Mouse (Mus musculus): ENCODE data around the gene Gng7. TPM values are rescaled to one million over a fixed set of nuclear protein-coding genes. Genes with fewer than 3 reads are reported as not detected.
A peak's percentile ranks its signal among the peaks of the same experiment; 100 is the strongest.
"Not testable (repeated sequence)": the region's sequence is repeated elsewhere in the genome, so short reads cannot be mapped to it uniquely, and the experiment has no call there.

Gene Gng7
- polyA plus RNA-seq (2014; fragmentation: Nextera tagmentation; extraction: Ambion mirVana): 8.0 and 9.2 TPM in 2 replicates

- H3K4me3 ChIP-seq (ENCODE audit: low read depth, low read length): peak within 1 kb of the TSS; percentile 33
- H3K9me3 ChIP-seq (ENCODE audit: control insufficient read depth, low read length): no peaks in the 10 kb centered on the region
- H3K9ac ChIP-seq (ENCODE audit: low read length): peak within 1 kb of the TSS; percentile 57
- no peak within 1 kb of the TSS for H3K27ac ChIP-seq (ENCODE audit: low read depth, low read length)
- H3K36me3 ChIP-seq (ENCODE audit: control insufficient read depth, insufficient read depth, low read length): no peaks in the 10 kb centered on the region
- DNase-seq (ENCODE audit: low spot score) (peak; percentile 99), ATAC-seq (replicated peaks; ENCODE audit: low FRiP score) (peak; percentile 96)
- H3K4me1 ChIP-seq (replicated peaks; ENCODE audit: control insufficient read depth, insufficient read depth, low read length): peaks cover 6% of the 10 kb centered on the region; the same call in 1 of the 2 replicates
- H3K27me3 ChIP-seq (ENCODE audit: control insufficient read depth, insufficient read depth, low read length): no peaks in the 10 kb centered on the region
- H3K4me2 ChIP-seq (ENCODE audit: low read depth, low read length, severe bottlenecking): peak within 1 kb of the TSS; percentile 65
- WGBS: 10% methylated on average over 31 of the region's 31 CpGs
Measured at GRCm38 (mm10) chr10:81014393-81015384, at the start of gene Gng7. TSS of gene Gng7 (minus strand) at chr10:81014945.

DNA sequence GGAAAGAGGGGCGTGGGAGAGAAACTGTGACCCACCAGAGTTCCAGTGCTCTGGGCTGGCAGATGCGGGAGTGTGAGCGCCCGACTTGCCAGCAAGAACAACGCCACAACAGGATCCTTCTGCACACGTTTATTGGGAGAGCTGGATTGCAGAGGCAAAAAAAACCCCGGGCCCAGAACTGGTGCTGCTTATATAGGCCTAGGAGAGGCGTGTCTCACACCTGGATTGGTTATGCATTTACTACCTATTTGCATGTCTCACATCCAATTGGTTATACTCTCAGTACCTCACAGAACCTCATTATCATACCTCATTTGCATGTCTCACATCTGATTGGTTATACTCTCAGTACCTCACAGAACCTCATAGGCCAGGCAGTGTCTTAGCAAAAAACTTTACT lies 49.8 kb upstream of the Gng7 start:
- not testable (repeated sequence) for H3K27ac ChIP-seq (ENCODE audit: low read depth, low read length); H3K27me3 ChIP-seq (ENCODE audit: control insufficient read depth, insufficient read depth, low read length); H3K4me1 ChIP-seq (replicated peaks; ENCODE audit: control insufficient read depth, insufficient read depth, low read length); H3K9me3 ChIP-seq (ENCODE audit: control insufficient read depth, low read length); H3K9ac ChIP-seq (ENCODE audit: low read length); ATAC-seq (replicated peaks; ENCODE audit: low FRiP score); H3K36me3 ChIP-seq (ENCODE audit: control insufficient read depth, insufficient read depth, low read length); H3K4me3 ChIP-seq (ENCODE audit: low read depth, low read length); H3K4me2 ChIP-seq (ENCODE audit: low read depth, low read length, severe bottlenecking); DNase-seq (ENCODE audit: low spot score)
- 92% methylated on average over 8 of the region's 8 CpGs for WGBS

- Histone ChIP-seq H3K9me3 (ENCODE audit: control insufficient read depth, low read length) (no peaks in the 10 kb centered on the region), H3K9ac (ENCODE audit: low read length) (no peak overlapping the region), H3K36me3 (ENCODE audit: control insufficient read depth, insufficient read depth, low read length) (no peaks in the 10 kb centered on the region), H3K27me3 (ENCODE audit: control insufficient read depth, insufficient read depth, low read length) (no peaks in the 10 kb centered on the region), H3K27ac (ENCODE audit: low read depth, low read length) (no peak overlapping the region), H3K4me3 (ENCODE audit: low read depth, low read length) (no peak overlapping the region), H3K4me2 (ENCODE audit: low read depth, low read length, severe bottlenecking) (no peak overlapping the region), H3K4me1 (replicated peaks; ENCODE audit: control insufficient read depth, insufficient read depth, low read length) (peaks cover 8% of the 10 kb centered on the region)
- ATAC-seq (replicated peaks; ENCODE audit: low FRiP score) (no peak), DNase-seq (ENCODE audit: low spot score) (no peak)
- 64% methylated on average over 4 of the region's 4 CpGs for WGBS
Measured at GRCm38 (mm10) chr10:81062710-81063109, 48.0 kb upstream of the Gng7 start.

- Histone ChIP-seq H3K36me3 (ENCODE audit: control insufficient read depth, insufficient read depth, low read length) (no peaks in the 10 kb centered on the region), H3K4me1 (replicated peaks; ENCODE audit: control insufficient read depth, insufficient read depth, low read length) (peaks cover 8% of the 10 kb centered on the region), H3K9ac (ENCODE audit: low read length) (peak within 1 kb of the TSS; percentile 75), H3K27ac (ENCODE audit: low read depth, low read length) (0 out of 2 replicates have a peak within 1 kb of the TSS, but pooled peaks have one; percentile 50), H3K4me3 (ENCODE audit: low read depth, low read length) (peak within 1 kb of the TSS; percentile 83), H3K9me3 (ENCODE audit: control insufficient read depth, low read length) (no peaks in the 10 kb centered on the region), H3K4me2 (ENCODE audit: low read depth, low read length, severe bottlenecking) (peak within 1 kb of the TSS; percentile 77), H3K27me3 (ENCODE audit: control insufficient read depth, insufficient read depth, low read length) (no peaks in the 10 kb centered on the region)
- WGBS: under 1% methylated on average over 48 of the region's 48 CpGs
- ATAC-seq (replicated peaks; ENCODE audit: low FRiP score): peak; percentile 96
- peak; percentile 98 for DNase-seq (ENCODE audit: low spot score)
Measured at GRCm38 (mm10) chr10:81059603-81060543, 45.1 kb upstream of the Gng7 start, which contains the start of gene Sgta. TSS of gene Sgta (minus strand) at chr10:81060181.

DNA sequence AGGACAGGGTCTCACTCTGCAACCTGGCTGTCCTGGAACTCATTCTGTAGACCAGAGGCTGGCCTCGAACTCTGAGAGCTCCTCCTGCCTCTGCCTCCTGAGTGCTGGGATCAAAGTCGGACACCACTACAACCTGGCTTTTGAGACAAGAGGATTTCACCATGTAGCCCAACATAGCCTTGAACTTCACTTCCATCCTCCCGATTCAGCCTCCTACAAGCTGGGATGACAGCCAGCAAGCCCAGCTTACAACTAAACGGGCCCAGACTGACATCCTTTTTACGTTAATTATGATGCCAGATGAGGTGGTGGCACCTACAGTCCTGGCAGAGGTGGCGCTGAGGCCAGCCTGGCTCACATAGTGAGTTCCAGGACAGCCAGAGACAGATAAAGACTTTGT lies 44.2 kb upstream of the Gng7 start:
- H3K27me3 ChIP-seq (ENCODE audit: control insufficient read depth, insufficient read depth, low read length): no peaks in the 10 kb centered on the region
- peak overlapping the region; percentile 77 for H3K4me2 ChIP-seq (ENCODE audit: low read depth, low read length, severe bottlenecking)
- H3K36me3 ChIP-seq (ENCODE audit: control insufficient read depth, insufficient read depth, low read length): no peaks in the 10 kb centered on the region
- ATAC-seq (replicated peaks; ENCODE audit: low FRiP score): no peak
- peak overlapping the region; percentile 83 for H3K4me3 ChIP-seq (ENCODE audit: low read depth, low read length)
- no peak for DNase-seq (ENCODE audit: low spot score)
- H3K9ac ChIP-seq (ENCODE audit: low read length): no peak overlapping the region; the same call in 1 of the 2 replicates
- H3K9me3 ChIP-seq (ENCODE audit: control insufficient read depth, low read length): no peaks in the 10 kb centered on the region
- no peak overlapping the region for H3K27ac ChIP-seq (ENCODE audit: low read depth, low read length)
- 91% methylated on average over 6 of the region's 6 CpGs for WGBS
- peaks cover 8% of the 10 kb centered on the region for H3K4me1 ChIP-seq (replicated peaks; ENCODE audit: control insufficient read depth, insufficient read depth, low read length)

DNA sequence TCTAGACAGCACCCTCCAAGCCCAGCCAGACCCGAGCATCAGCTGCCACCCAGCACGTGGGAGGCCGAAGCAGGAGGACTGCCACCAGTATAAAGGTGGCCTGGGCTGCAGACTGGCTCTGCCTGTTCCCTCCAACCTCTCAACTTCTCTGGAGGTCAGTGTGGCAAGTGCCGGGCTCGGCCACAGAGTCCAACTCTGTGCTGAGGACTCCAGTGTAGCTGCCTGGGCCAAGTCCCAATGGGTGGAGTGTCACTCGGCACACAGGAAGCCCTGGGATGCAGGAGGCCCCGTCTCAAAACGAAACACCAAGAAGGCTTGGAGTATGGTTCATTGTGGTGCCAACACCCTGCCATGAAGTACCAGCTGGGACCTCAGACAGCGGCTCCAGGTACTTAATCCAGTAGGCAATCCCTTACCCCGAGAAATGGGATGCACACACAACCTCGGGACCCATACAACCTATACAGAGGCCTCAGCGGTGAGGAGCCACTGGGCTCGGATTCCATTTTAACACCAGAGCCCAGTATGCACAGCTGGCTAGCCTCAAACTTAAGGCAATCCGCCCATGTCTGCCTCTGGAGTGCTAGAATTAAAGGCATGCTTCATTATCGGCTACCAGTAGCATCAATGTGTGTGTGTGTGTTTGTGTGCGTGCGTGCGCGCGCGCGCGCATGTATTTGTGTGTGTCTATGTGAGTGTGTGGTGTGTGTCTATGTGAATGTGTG lies 42.8 kb upstream of the Gng7 start:
- no peaks in the 10 kb centered on the region for H3K9me3 ChIP-seq (ENCODE audit: control insufficient read depth, low read length)
- DNase-seq (ENCODE audit: low spot score) (no peak), ATAC-seq (replicated peaks; ENCODE audit: low FRiP score) (no peak)
- H3K9ac ChIP-seq (ENCODE audit: low read length): no peak overlapping the region
- H3K36me3 ChIP-seq (ENCODE audit: control insufficient read depth, insufficient read depth, low read length): no peaks in the 10 kb centered on the region
- no peak overlapping the region for H3K27ac ChIP-seq (ENCODE audit: low read depth, low read length)
- H3K4me3 ChIP-seq (ENCODE audit: low read depth, low read length): no peak overlapping the region
- WGBS: 94% methylated on average over 23 of the region's 23 CpGs
- no peak overlapping the region for H3K4me2 ChIP-seq (ENCODE audit: low read depth, low read length, severe bottlenecking)
- H3K27me3 ChIP-seq (ENCODE audit: control insufficient read depth, insufficient read depth, low read length): no peaks in the 10 kb centered on the region
- H3K4me1 ChIP-seq (replicated peaks; ENCODE audit: control insufficient read depth, insufficient read depth, low read length): peaks cover 8% of the 10 kb centered on the region

DNA sequence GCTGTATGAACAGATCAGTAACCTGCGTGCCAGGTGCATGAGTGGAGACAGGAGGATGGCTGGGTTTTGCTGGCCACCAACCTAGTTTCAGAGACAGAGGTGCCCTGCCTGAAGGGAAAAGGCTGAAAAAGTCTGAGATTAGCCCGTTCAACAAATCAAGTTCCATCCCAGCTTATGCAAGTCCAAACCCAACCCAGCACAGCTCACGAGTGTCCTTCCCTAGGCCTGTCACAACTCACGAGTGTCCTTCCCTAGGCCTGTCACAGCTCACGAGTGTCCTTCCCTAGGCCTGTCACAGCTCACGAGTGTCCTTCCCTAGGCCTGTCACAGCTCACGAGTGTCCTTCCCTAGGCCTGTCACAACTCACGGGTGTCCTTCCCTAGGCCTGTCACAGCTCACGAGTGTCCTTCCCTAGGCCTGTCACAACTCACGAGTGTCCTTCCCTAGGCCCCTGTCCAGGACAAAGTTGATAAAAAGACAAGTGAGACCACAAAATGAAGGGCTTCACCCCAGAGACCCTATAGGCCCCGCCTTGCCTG lies 41.1 kb upstream of the Gng7 start:
- not testable (repeated sequence) for H3K4me3 ChIP-seq (ENCODE audit: low read depth, low read length); H3K4me2 ChIP-seq (ENCODE audit: low read depth, low read length, severe bottlenecking); H3K9ac ChIP-seq (ENCODE audit: low read length); H3K27me3 ChIP-seq (ENCODE audit: control insufficient read depth, insufficient read depth, low read length); ATAC-seq (replicated peaks; ENCODE audit: low FRiP score); DNase-seq (ENCODE audit: low spot score); H3K4me1 ChIP-seq (replicated peaks; ENCODE audit: control insufficient read depth, insufficient read depth, low read length); H3K36me3 ChIP-seq (ENCODE audit: control insufficient read depth, insufficient read depth, low read length); H3K9me3 ChIP-seq (ENCODE audit: control insufficient read depth, low read length); H3K27ac ChIP-seq (ENCODE audit: low read depth, low read length)
- 85% methylated on average over 10 of the region's 11 CpGs for WGBS
